Mouse (Mus musculus) B cell, adult 2 months (primary cell): ENCODE data around the gene Elmo3.
A peak's percentile ranks its signal among the peaks of the same experiment; 100 is the strongest.

Experiments
- DNase-seq, 2 experiments: peaks; one replicate each; pipeline ENCODE4 v3.0.0; 2022

Elmo3 gene

GRCm38 (mm10) chr8:105298351-105299252 lies 6.8 kb upstream of the Elmo3 start:
- no peak for DNase-seq

GRCm38 (mm10) chr8:105299962-105300361 lies 5.4 kb upstream of the Elmo3 start:
- DNase-seq = no peak

GRCm38 (mm10) chr8:105303396-105303795 lies 2.0 kb upstream of the Elmo3 start:
- DNase-seq = no peak

- no peak for DNase-seq
These were observed 1.5 kb upstream of the Elmo3 start for GRCm38 (mm10) chr8:105303874-105304273.

- no peak for DNase-seq
These were observed 833 bp upstream of the Elmo3 start for GRCm38 (mm10) chr8:105304325-105305210.

GRCm38 (mm10) chr8:105306146-105306691 lies 818 bp downstream of the Elmo3 start:
- DNase-seq = no peak

- DNase-seq = no peak
These were observed 2.3 kb downstream of the Elmo3 start for GRCm38 (mm10) chr8:105307670-105308069.

- no peak for DNase-seq
These were observed 3.0 kb downstream of the Elmo3 start for GRCm38 (mm10) chr8:105308428-105308827.

- DNase-seq = no peak
These were observed 3.9 kb downstream of the Elmo3 start for GRCm38 (mm10) chr8:105309142-105309847.

GRCm38 (mm10) chr8:105310118-105310517 lies 4.7 kb downstream of the Elmo3 start:
- no peak for DNase-seq

- DNase-seq = no peak
These were observed 6.3 kb downstream of the Elmo3 start for GRCm38 (mm10) chr8:105311718-105312117.

- DNase-seq = no peak
These were observed 7.6 kb downstream of the Elmo3 start for GRCm38 (mm10) chr8:105312891-105313481.

- DNase-seq = no peak
These were observed 8.4 kb downstream of the Elmo3 start for GRCm38 (mm10) chr8:105313622-105314402.

- DNase-seq = no peak
These were observed 9.8 kb downstream of the Elmo3 start for GRCm38 (mm10) chr8:105315073-105315769.

GRCm38 (mm10) chr8:105317941-105318340 lies 12.5 kb downstream of the Elmo3 start:
- no peak for DNase-seq

GRCm38 (mm10) chr8:105318662-105319190 lies 13.3 kb downstream of the Elmo3 start:
- no peak for DNase-seq

GRCm38 (mm10) chr8:105323183-105323582 lies 17.8 kb downstream of the Elmo3 start:
- no peak for DNase-seq

GRCm38 (mm10) chr8:105325641-105326093 lies 20.3 kb downstream of the Elmo3 start:
- no peak for DNase-seq

- peak; percentile 98 to 99 for DNase-seq
These were observed 20.8 kb downstream of the Elmo3 start, which contains the start of the genes Lrrc29 and Tmem208 for GRCm38 (mm10) chr8:105326141-105326672. Gene Lrrc29 (minus strand): TSS chr8:105326278. Gene Tmem208 (plus strand): TSS chr8:105326354.

- no peak for DNase-seq
These were observed 21.6 kb downstream of the Elmo3 start for GRCm38 (mm10) chr8:105326968-105327367.
